Comparison of ENCODE assay signal across 8 mouse cellular contexts in the genomic region with DNA sequence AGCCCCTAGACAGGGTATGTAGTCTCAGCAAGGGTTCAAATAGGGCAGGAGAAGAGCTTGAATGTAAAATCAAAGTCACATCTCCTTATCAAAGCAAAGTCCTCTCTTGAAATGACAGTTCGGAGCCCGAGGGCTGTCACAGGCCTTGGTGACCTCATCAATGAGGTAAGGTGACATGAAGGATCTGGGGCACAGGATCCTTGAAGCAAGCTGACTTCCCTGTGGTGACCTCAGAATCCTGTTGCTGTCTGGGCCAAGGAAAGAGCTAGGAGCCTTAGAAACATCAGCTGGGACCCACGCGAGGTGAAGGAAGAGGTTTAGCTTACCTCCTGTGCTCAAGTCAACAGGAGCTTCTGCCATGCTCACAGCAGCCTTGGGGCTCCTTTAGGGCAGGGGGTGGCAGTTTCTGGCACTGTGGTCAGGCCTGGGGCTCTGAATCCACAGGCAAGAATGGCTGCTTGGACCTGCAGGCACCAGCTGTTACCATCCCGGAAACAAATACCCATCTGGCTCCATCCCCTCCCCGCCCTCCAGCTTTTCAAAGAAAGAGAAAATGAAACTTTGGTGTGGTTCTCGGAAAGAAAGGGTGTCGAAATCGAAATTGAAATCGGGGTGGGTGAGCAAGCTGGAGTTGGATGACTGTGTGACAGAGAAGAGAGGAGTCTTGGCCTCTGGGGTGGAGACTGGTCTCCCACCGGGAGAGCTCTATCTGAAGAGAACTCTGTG. TPM values are rescaled to one million over a fixed set of nuclear protein-coding genes. Genes with fewer than 3 reads are reported as not detected.
DNase-seq lines count a peak whose midpoint lies in the region; ATAC-seq and TF ChIP-seq lines count a peak whose summit lies in the region.

A gene (minus strand): TSS at position 508 of the 726 bp plus-strand sequence.

- H3K27ac ChIP-seq in hindbrain, postnatal 0 days: no peak within 1 kb of the TSS

- no peak for ATAC-seq in hindbrain, postnatal 0 days

- intact Hi-C loops in left cerebral cortex, postnatal 36 days (cut with DNase I): no loop called here

- no peak for TF ChIP-seq CTCF in hindbrain, postnatal 0 days (IDR thresholded peaks at IDR 0.05; ENCODE audit: low read depth)

- H3K4me1 ChIP-seq in hindbrain, postnatal 0 days (ENCODE audit: insufficient read depth, low read length): no peaks in the 10 kb centered on the region

- no peak within 1 kb of the TSS for H3K9ac ChIP-seq in hindbrain, postnatal 0 days (replicated peaks; ENCODE audit: low read length)

- peak; percentile 47 for DNase-seq in adrenal gland, adult 2 months
- no peak for DNase-seq in adrenal gland, postnatal 4 days (ENCODE audit: low spot score in 2 of 2)
- DNase-seq in retina, postnatal 1 day: peak; percentile 25
- DNase-seq in retina, embryonic 14.5 days (ENCODE audit: low spot score): no peak
- DNase-seq in lung, postnatal 25 days (ENCODE audit: low spot score): peak; percentile 62
- peak; percentile 78 for DNase-seq in thymus, postnatal 0 days (ENCODE audit: low spot score)
- no peak for DNase-seq in hindbrain, postnatal 0 days (ENCODE audit: low spot score)
- DNase-seq in left cerebral cortex, postnatal 36 days (ENCODE audit: low spot score in 2 of 2): no peak

- 61% methylated on average over 11 of the region's 11 CpGs for WGBS in hindbrain, postnatal 0 days

- H3K9me3 ChIP-seq in hindbrain, postnatal 0 days (ENCODE audit: low read length): no peaks in the 10 kb centered on the region

- H3K4me3 ChIP-seq in hindbrain, postnatal 0 days (ENCODE audit: low read length): no peak within 1 kb of the TSS

- no peak within 1 kb of the TSS for H3K4me2 ChIP-seq in hindbrain, postnatal 0 days (ENCODE audit: low read depth, low read length)

- H3K36me3 ChIP-seq in hindbrain, postnatal 0 days (ENCODE audit: insufficient read depth, low read length): no peaks in the 10 kb centered on the region

- H3K27me3 ChIP-seq in hindbrain, postnatal 0 days (ENCODE audit: insufficient read depth, low read length): no peaks in the 10 kb centered on the region

RNA-seq across cellular contexts. Expression of the gene that starts here (rescaled TPM):
- 1 to 10 TPM; 2.7 to 9.0 TPM for total RNA-seq in adrenal gland, adult 2 months (2021)
- polyA plus RNA-seq in adrenal gland, adult 2 months (2012; rRNA removed): 3.3 and 3.8 TPM in 2 replicates
- 1 to 10 TPM; 2.0 to 2.1 TPM for total RNA-seq in adrenal gland, postnatal 4 days (2021)
- 42.1 and 52.8 TPM in 2 replicates for polyA plus RNA-seq in thymus, postnatal 0 days (2015; fragmentation: Nextera tagmentation; extraction: Ambion mirVana)
- total RNA-seq in hindbrain, postnatal 0 days (2014; rRNA removed): not detected in 2 replicates
- polyA plus RNA-seq in hindbrain, postnatal 0 days (2015; fragmentation: Nextera tagmentation; extraction: Ambion mirVana): 0.58 and 0.68 TPM in 2 replicates
- not detected for total RNA-seq in left cerebral cortex, postnatal 36 days (2021)

Comparison
In these comparisons a context has a peak if more than half of its experiments do, and no peak if none do; other contexts are left out.
1. DNase-seq: peak in adrenal gland, adult 2 months (single experiment), retina, postnatal 1 day (single experiment), lung, postnatal 25 days (single experiment) and thymus, postnatal 0 days (single experiment); none in adrenal gland, postnatal 4 days (0 of 2), retina, embryonic 14.5 days (single experiment), hindbrain, postnatal 0 days (single experiment) and left cerebral cortex, postnatal 36 days (0 of 2).